Mouse (Mus musculus) thymus, adult 2 months (tissue): ENCODE measurements around the gene Ccdc28b.

ENCODE experiments used
- CTCF ChIP-seq: fragments of 200-500 bp; IDR thresholded peaks from 2 replicates; pipeline ENCODE4 v1.5.1; 2012; ENCODE audit warnings: mild to moderate bottlenecking, control low read depth, low read length, moderate library complexity, borderline replicate concordance; ENCODE audit not compliant: control insufficient read depth, poor library complexity, insufficient read depth; ENCODE audit errors: extremely low read depth
- POLR2A ChIP-seq: fragments of 200-500 bp; IDR thresholded peaks from 2 replicates; pipeline ENCODE4 v1.6.1; 2012; ENCODE audit warnings: mild to moderate bottlenecking, low read length, control low read depth, moderate library complexity; ENCODE audit not compliant: control insufficient read depth, poor library complexity, insufficient read depth; ENCODE audit errors: extremely low read depth

DNA sequence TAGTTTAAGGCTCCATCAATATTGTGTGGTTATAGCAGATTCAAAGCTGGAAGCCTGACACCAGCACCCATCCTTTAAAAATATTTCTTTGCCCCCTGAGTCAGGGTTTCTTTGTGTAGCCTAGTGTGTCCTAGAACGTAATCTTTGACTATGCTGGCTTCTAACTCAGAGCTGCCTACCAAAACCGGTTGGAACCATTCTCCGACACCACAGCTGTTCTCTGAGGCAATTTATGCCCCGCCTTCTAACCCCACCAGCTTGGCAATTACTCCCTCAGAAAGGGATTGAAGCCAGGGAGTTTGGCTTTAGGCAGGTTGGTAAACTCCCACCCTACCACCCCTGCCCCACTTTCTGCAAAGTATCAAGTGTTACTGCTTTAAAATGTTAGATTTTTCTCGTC lies 18.0 kb upstream of the Ccdc28b start:
- TF ChIP-seq CTCF (no peak), POLR2A (no peak)
